Mouse (Mus musculus) stomach, embryonic 15.5 days (tissue): ENCODE data around the gene Plpp3. TPM values are rescaled to one million over a fixed set of nuclear protein-coding genes. Genes with fewer than 3 reads are reported as not detected.
"Not testable (repeated sequence)": the region's sequence is repeated elsewhere in the genome, so short reads cannot be mapped to it uniquely, and the experiment has no call there.

ENCODE experiments used
- ATAC-seq: fragments of 200-750 bp; cut with Nextera tagmentation; 2 replicates; pipeline ENCODE4 v1.8.0; 2017; ENCODE audit warnings: low read depth, moderate number of reproducible peaks, moderate TSS enrichment; ENCODE audit not compliant: insufficient read depth, low FRiP score
- H3K27ac ChIP-seq: fragments of 300-500 bp; sonication (generic); 2 replicates; pipeline ENCODE4 v1.5.1; 2015; ENCODE audit warnings: mild to moderate bottlenecking, inconsistent platforms
- H3K27me3 ChIP-seq: fragments of 300-500 bp; sonication (generic); replicated peaks from 2 replicates; pipeline ENCODE4 v1.6.1; 2015; ENCODE audit warnings: inconsistent platforms
- H3K36me3 ChIP-seq: fragments of 300-500 bp; sonication (generic); 2 replicates; pipeline ENCODE4 v1.6.1; 2015; ENCODE audit warnings: inconsistent platforms
- H3K4me1 ChIP-seq: fragments of 300-500 bp; sonication (generic); 2 replicates; pipeline ENCODE4 v1.6.1; 2015; ENCODE audit warnings: inconsistent platforms
- H3K4me2 ChIP-seq: fragments of 300-500 bp; sonication (generic); 2 replicates; pipeline ENCODE4 v1.6.1; 2015; ENCODE audit warnings: mild to moderate bottlenecking, inconsistent platforms
- H3K4me3 ChIP-seq: fragments of 300-500 bp; sonication (generic); replicated peaks from 2 replicates; pipeline ENCODE4 v1.5.1; 2015; ENCODE audit warnings: inconsistent platforms
- H3K9ac ChIP-seq: fragments of 300-500 bp; sonication (generic); 2 replicates; pipeline ENCODE4 v1.6.1; 2015; ENCODE audit warnings: inconsistent platforms
- H3K9me3 ChIP-seq: fragments of 300-500 bp; sonication (generic); 2 replicates; pipeline ENCODE4 v1.6.1; 2016; ENCODE audit warnings: inconsistent platforms
- WGBS: fragments of 180-500 bp; shearing (Covaris S2); methylation state at CpG from one replicate; pipeline ENCODE4 v1.1.7; 2015; 5-methylcytosine and 5-hydroxymethylcytosine counted together
- polyA plus RNA-seq: library from polyadenylated mRNA; unstranded; fragments of >200 nt; fragmentation: Nextera tagmentation; extraction: Ambion mirVana; gene quantifications from 2 replicates; pipeline ENCODE4 v1.2.1, GENCODE M21; 2015

Plpp3 gene
- polyA plus RNA-seq, 1 experiment from 2014 or later = 62.9 TPM

DNA sequence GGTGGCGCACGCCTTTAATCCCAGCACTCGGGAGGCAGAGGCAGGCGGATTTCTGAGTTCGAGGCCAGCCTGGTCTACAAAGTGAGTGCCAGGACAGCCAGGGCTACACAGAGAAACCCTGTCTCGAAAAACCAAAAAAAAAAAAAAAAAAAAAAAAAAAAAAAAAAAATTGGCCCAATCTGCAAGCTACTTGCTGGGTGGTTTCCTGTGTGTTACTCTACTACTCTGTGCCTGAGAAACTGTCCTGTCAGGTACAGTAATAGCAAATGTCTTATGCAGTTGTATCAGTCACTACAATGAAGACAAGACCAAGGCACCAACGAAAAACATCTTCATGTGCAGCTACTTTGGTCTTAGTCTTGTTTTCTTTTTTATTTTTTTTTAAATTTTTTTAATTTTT is 112.3 kb downstream of the Plpp3 start:
- not testable (repeated sequence) for H3K36me3 ChIP-seq, H3K27me3 ChIP-seq, H3K4me2 ChIP-seq, H3K9ac ChIP-seq, H3K4me3 ChIP-seq, ATAC-seq, H3K9me3 ChIP-seq, H3K27ac ChIP-seq, H3K4me1 ChIP-seq
- WGBS = 93% methylated on average over 5 of the region's 7 CpGs

DNA sequence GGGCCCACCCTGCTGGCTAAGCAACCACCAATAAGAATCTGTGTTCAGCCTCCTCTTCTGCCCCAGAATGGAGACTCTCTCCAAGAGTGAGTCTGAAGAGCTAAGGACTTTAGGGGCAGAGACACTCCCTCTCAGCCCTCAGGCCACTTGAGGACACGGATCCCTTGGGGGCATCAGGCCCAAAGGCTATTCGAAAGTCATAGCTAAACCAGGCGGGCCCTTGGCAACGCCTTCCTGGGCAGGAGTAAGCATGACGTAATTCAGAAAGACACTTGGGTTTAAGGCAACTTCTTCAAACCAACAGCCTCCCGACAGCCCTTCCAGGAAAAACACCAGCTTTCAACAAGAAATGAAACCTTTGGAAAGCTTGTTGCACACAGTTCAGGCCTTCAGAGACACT is 114.0 kb downstream of the Plpp3 start:
- Histone ChIP-seq H3K4me3 (no peak overlapping the region), H3K36me3 (no peaks in the 10 kb centered on the region), H3K9me3 (no peaks in the 10 kb centered on the region), H3K4me1 (no peaks in the 10 kb centered on the region), H3K27me3 (no peaks in the 10 kb centered on the region), H3K4me2 (no peak overlapping the region), H3K27ac (no peak overlapping the region), H3K9ac (no peak overlapping the region)
- 84% methylated on average over 6 of the region's 6 CpGs for WGBS
- ATAC-seq = no peak

DNA sequence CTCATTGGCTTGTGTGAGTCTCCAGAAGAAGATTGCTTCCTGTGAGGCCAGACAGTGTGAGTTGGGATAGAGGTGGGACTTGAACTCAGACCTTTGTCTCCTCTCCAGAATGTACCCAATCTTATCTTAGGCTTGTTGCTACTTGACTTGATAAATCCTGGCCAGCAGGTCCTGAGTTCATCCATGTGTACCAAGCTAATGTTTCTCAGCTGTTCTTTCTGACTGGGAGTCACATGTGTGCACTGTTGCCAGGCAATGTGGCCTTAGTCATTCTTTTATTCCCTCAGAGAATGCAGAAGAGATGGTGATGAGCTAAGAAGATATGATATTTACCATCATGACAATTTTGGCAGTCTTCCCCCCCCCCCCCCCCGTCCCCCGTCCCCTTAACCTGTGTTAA is 115.9 kb downstream of the Plpp3 start:
- Histone ChIP-seq H3K4me3 (no peak overlapping the region), H3K27ac (no peak overlapping the region), H3K4me1 (no peaks in the 10 kb centered on the region), H3K9ac (no peak overlapping the region), H3K36me3 (no peaks in the 10 kb centered on the region), H3K4me2 (no peak overlapping the region), H3K27me3 (no peaks in the 10 kb centered on the region), H3K9me3 (no peaks in the 10 kb centered on the region)
- no peak for ATAC-seq
- 76% methylated on average over 2 of the region's 2 CpGs for WGBS

DNA sequence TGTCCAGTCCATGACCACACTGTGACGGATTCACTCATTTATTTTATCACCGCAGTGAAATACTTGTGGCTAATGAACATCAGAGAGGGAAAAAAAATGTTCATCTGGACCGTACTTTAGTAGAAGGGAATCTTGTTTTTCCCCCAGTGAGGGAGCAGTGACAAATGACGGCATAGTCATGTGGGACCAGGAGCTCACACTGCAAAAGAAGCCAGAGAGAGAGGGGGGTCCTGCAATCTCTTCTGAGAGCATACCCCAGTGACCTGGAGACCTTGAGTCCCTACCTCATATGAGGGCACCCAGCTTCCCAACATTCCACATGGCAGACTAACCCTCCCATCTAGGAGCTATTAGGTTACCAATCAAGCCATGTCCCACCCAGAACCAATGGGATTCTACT is 116.3 kb downstream of the Plpp3 start:
- Histone ChIP-seq H3K27ac (no peak overlapping the region), H3K9ac (no peak overlapping the region), H3K27me3 (no peaks in the 10 kb centered on the region), H3K9me3 (no peaks in the 10 kb centered on the region), H3K36me3 (no peaks in the 10 kb centered on the region), H3K4me1 (no peaks in the 10 kb centered on the region), H3K4me3 (no peak overlapping the region), H3K4me2 (no peak overlapping the region)
- no peak for ATAC-seq
- WGBS = 72% methylated on average over 4 of the region's 4 CpGs

- no peaks in the 10 kb centered on the region for H3K4me1 ChIP-seq
- no peak overlapping the region for H3K9ac ChIP-seq
- no peaks in the 10 kb centered on the region for H3K27me3 ChIP-seq
- H3K4me3 ChIP-seq = no peak overlapping the region
- H3K27ac ChIP-seq = no peak overlapping the region
- H3K36me3 ChIP-seq = no peaks in the 10 kb centered on the region
- no peaks in the 10 kb centered on the region for H3K9me3 ChIP-seq
- no peak for ATAC-seq
- WGBS = 47% methylated on average over 3 of the region's 3 CpGs
- no peak overlapping the region for H3K4me2 ChIP-seq
These were observed 118.5 kb downstream of the Plpp3 start for GRCm38 (mm10) chr4:105275616-105276015.

- Histone ChIP-seq H3K36me3 (no peaks in the 10 kb centered on the region), H3K27me3 (no peaks in the 10 kb centered on the region), H3K9ac (no peak overlapping the region), H3K4me3 (no peak overlapping the region), H3K27ac (no peak overlapping the region), H3K4me1 (no peaks in the 10 kb centered on the region), H3K4me2 (no peak overlapping the region), H3K9me3 (no peaks in the 10 kb centered on the region)
- WGBS = 44% methylated on average over 14 of the region's 14 CpGs
- ATAC-seq = no peak
These were observed 119.1 kb downstream of the Plpp3 start for GRCm38 (mm10) chr4:105276062-105276795.

- Histone ChIP-seq H3K9ac (no peak overlapping the region), H3K4me3 (no peak overlapping the region), H3K4me2 (no peak overlapping the region), H3K27ac (no peak overlapping the region), H3K9me3 (no peaks in the 10 kb centered on the region), H3K27me3 (no peaks in the 10 kb centered on the region), H3K4me1 (peaks cover 9% of the 10 kb centered on the region), H3K36me3 (no peaks in the 10 kb centered on the region)
- ATAC-seq = no peak
- WGBS = 73% methylated on average over 9 of the region's 9 CpGs
These were observed 121.0 kb downstream of the Plpp3 start for GRCm38 (mm10) chr4:105278161-105278560.

GRCm38 (mm10) chr4:105278571-105279410 is 121.6 kb downstream of the Plpp3 start:
- Histone ChIP-seq H3K4me2 (no peak overlapping the region), H3K9me3 (no peaks in the 10 kb centered on the region), H3K4me1 (peaks cover 14% of the 10 kb centered on the region), H3K4me3 (no peak overlapping the region), H3K27me3 (no peaks in the 10 kb centered on the region), H3K9ac (no peak overlapping the region), H3K27ac (no peak overlapping the region), H3K36me3 (no peaks in the 10 kb centered on the region)
- WGBS = 80% methylated on average over 15 of the region's 15 CpGs
- no peak for ATAC-seq

- ATAC-seq = no peak
- H3K9ac ChIP-seq = no peak overlapping the region
These were observed 122.7 kb downstream of the Plpp3 start for GRCm38 (mm10) chr4:105279806-105280205.

GRCm38 (mm10) chr4:105281751-105282231 is 124.6 kb downstream of the Plpp3 start:
- Histone ChIP-seq H3K4me1 (peaks cover 18% of the 10 kb centered on the region), H3K9me3 (no peaks in the 10 kb centered on the region), H3K27ac (no peak overlapping the region), H3K36me3 (no peaks in the 10 kb centered on the region), H3K4me2 (no peak overlapping the region), H3K4me3 (no peak overlapping the region), H3K27me3 (no peaks in the 10 kb centered on the region), H3K9ac (no peak overlapping the region)
- WGBS = 37% methylated on average over 7 of the region's 7 CpGs
- peak; percentile 36; the same call in 1 of the 2 replicates for ATAC-seq

More at GRCm38 (mm10) chr4:105279806-105280205, 122.7 kb downstream of the Plpp3 start:
- no peaks in the 10 kb centered on the region for H3K9me3 ChIP-seq
- no peak overlapping the region for H3K27ac ChIP-seq
- H3K4me2 ChIP-seq = no peak overlapping the region
- H3K36me3 ChIP-seq = no peaks in the 10 kb centered on the region
- H3K4me1 ChIP-seq = peaks cover 17% of the 10 kb centered on the region
- H3K4me3 ChIP-seq = no peak overlapping the region
- WGBS = 78% methylated on average over 4 of the region's 4 CpGs
- no peaks in the 10 kb centered on the region for H3K27me3 ChIP-seq
